Mouse (Mus musculus) lung, postnatal 0 days (tissue): Measurements from ENCODE around the gene Mien1. TPM values are rescaled to one million over a fixed set of nuclear protein-coding genes. Genes with fewer than 3 reads are reported as not detected.
A peak's percentile ranks its signal among the peaks of the same experiment; 100 is the strongest.

Source experiments
- ATAC-seq: fragments of 200-750 bp; cut with Nextera tagmentation; 2 replicates; pipeline ENCODE4 v1.8.0; 2017; ENCODE audit warnings: moderate library complexity
- DNase-seq: peaks from one replicate; pipeline ENCODE4 v3.0.0-alpha.2; 2016; ENCODE audit warnings: low spot score
- H3K27ac ChIP-seq: fragments of 300-500 bp; sonication (generic); 2 replicates; pipeline ENCODE4 v1.5.1; 2014; ENCODE audit warnings: antibody characterized with exemption, mild to moderate bottlenecking, low read length, mixed read lengths
- H3K27me3 ChIP-seq: fragments of 300-500 bp; sonication (generic); replicated peaks from 2 replicates; pipeline ENCODE4 v1.6.1; 2014; ENCODE audit warnings: low read length, mixed read lengths; ENCODE audit not compliant: insufficient read depth
- H3K36me3 ChIP-seq: fragments of 300-500 bp; sonication (generic); 2 replicates; pipeline ENCODE4 v1.6.1; 2014; ENCODE audit warnings: low read length, mixed read lengths; ENCODE audit not compliant: insufficient read depth
- H3K4me1 ChIP-seq: fragments of 300-500 bp; sonication (generic); 2 replicates; pipeline ENCODE4 v1.6.1; 2014; ENCODE audit warnings: antibody characterized with exemption, low read depth, low read length, mixed read lengths; ENCODE audit not compliant: insufficient read depth
- H3K4me2 ChIP-seq: fragments of 300-500 bp; sonication (generic); replicated peaks from 2 replicates; pipeline ENCODE4 v1.6.1; 2014; ENCODE audit warnings: low read depth, mild to moderate bottlenecking, low read length, moderate library complexity, mixed read lengths
- H3K4me3 ChIP-seq: fragments of 300-500 bp; sonication (generic); 2 replicates; pipeline ENCODE4 v1.5.1; 2014; ENCODE audit warnings: low read depth, low read length
- H3K9ac ChIP-seq: fragments of 300-500 bp; sonication (generic); replicated peaks from 2 replicates; pipeline ENCODE4 v1.6.1; 2014; ENCODE audit warnings: low read depth, mild to moderate bottlenecking
- H3K9me3 ChIP-seq: fragments of 300-500 bp; sonication (generic); 2 replicates; pipeline ENCODE4 v1.6.1; 2016; ENCODE audit warnings: low read length, mixed read lengths
- CTCF ChIP-seq: IDR thresholded peaks from 2 replicates; pipeline ENCODE4 v1.5.1; 2016; ENCODE audit warnings: antibody characterized with exemption, mild to moderate bottlenecking
- EP300 ChIP-seq: IDR thresholded peaks from 2 replicates; pipeline ENCODE4 v1.6.1; 2016; ENCODE audit warnings: antibody characterized with exemption, mild to moderate bottlenecking, control low read depth
- WGBS: fragments of 180-500 bp; shearing (Covaris S2); extraction: QIAGEN DNeasy Blood & Tissue Kit; methylation state at CpG from one replicate; pipeline ENCODE4 v1.1.7; 2014; 5-methylcytosine and 5-hydroxymethylcytosine counted together
- polyA plus RNA-seq: library from polyadenylated mRNA; unstranded; fragments of >200 nt; fragmentation: Nextera tagmentation; extraction: Ambion mirVana; gene quantifications from 2 replicates; pipeline ENCODE4 v1.2.1, GENCODE M21; 2015

The Mien1 gene
- polyA plus RNA-seq, 1 experiment from 2014 or later: 86.1 TPM

DNA sequence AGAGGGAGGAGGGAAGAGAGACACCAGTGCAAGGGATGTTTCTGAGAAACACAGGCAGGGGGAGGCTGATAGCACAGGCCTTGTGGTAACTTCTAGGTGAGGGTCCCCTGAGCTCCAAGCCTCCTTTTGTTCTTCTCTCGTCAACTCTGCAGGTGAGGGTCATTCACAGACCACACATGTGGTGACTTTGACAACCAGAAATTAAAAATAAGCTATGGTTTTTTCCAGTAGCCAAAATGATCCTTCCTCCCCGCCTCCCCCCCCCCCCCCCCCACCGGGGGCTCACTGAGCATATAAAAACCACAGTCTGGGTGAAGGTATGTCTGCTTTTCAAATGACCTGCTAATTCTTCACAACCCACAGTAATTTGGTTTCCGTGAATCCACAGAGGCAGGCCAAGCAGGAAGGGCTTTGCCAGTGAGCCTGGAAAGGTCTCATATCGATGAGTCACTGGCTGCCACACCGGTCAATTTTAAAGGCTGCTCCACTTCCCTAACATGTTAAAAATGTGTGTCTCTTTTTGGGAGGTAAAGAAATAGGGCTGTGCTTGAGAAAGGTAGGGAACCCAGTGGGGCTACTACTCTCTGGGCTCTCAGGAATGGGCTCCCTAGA, 22.4 kb upstream of the Mien1 start:
- 41% methylated on average over 6 of the region's 6 CpGs for WGBS
- Histone ChIP-seq H3K4me1 (peaks cover 6% of the 10 kb centered on the region), H3K36me3 (no peaks in the 10 kb centered on the region), H3K4me3 (no peak overlapping the region), H3K9me3 (no peaks in the 10 kb centered on the region), H3K27ac (no peak overlapping the region), H3K9ac (no peak overlapping the region), H3K4me2 (no peak overlapping the region), H3K27me3 (0 out of 2 replicates have a peak, but pooled peaks cover 6% of the 10 kb centered on the region)
- ATAC-seq (no peak), DNase-seq (peak; percentile 46)
- TF ChIP-seq CTCF (no peak), EP300 (no peak)

DNA sequence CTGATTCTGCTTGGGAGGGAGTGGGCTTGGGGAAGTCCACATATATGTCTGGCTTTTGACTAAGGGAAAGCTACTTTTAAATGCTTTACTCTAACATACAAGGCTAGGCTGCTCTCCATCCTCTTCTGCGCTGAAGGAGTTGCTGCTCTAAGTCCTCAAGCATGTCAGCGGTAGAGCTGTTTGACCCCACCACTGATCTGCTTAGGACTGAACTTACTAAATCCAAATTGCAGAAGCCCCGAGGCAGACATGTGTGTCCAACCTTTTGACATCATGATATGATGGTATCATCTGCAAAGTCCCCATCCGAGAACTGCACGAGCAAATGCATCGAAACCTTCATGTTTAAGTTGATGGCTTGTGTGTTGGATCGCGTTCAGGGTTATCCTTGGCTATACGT, 21.1 kb upstream of the Mien1 start:
- TF ChIP-seq CTCF: no peak
- TF ChIP-seq EP300: no peak
- no peaks in the 10 kb centered on the region for H3K9me3 ChIP-seq
- no peak overlapping the region for H3K27ac ChIP-seq
- peaks cover 6% of the 10 kb centered on the region for H3K4me1 ChIP-seq
- 0 out of 2 replicates have a peak, but pooled peaks cover 6% of the 10 kb centered on the region for H3K27me3 ChIP-seq
- H3K4me3 ChIP-seq: no peak overlapping the region
- DNase-seq (no peak), ATAC-seq (no peak)
- H3K4me2 ChIP-seq: no peak overlapping the region
- WGBS: 75% methylated on average over 9 of the region's 9 CpGs
- H3K36me3 ChIP-seq: no peaks in the 10 kb centered on the region
- H3K9ac ChIP-seq: no peak overlapping the region

DNA sequence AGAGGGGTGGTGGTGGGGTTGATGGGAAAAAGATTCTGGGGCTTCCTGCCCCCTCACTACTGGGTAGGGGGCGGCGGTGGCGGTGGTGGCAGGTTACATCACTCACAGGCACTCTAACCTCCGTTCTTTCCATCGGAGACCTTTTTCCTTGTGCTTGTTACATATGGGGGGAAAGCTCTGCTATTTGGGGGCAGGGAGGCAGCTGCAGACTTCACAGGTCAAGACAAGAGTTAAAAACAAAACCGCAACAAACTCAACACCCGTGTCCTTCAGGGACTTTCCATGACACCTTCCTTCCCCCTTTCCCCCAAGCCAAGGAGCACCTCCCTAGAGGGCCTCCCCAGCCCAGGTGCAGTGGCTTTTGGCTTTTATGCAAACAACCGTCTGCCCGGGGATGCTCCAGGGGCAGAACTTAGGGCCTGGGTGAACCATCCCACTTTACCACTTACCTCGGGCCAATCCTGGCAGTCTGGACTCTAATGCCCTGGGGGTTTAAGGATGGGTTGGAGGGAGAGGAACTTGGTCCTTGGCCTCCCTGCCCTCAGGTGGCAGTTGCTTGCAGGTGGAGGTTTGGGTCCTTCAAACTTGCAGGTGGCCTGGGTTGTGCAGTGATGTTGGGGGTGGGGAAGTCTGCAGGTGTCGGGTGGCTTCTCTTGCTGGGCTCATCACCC, 20.4 kb upstream of the Mien1 start:
- H3K9me3 ChIP-seq: no peaks in the 10 kb centered on the region
- WGBS: 21% methylated on average over 11 of the region's 11 CpGs
- H3K27ac ChIP-seq: no peak overlapping the region
- H3K4me2 ChIP-seq: no peak overlapping the region
- H3K9ac ChIP-seq: no peak overlapping the region
- H3K36me3 ChIP-seq: no peaks in the 10 kb centered on the region
- TF ChIP-seq CTCF (no peak), EP300 (no peak)
- peaks cover 6% of the 10 kb centered on the region for H3K4me1 ChIP-seq
- DNase-seq (no peak), ATAC-seq (no peak)
- H3K27me3 ChIP-seq: 0 out of 2 replicates have a peak, but pooled peaks cover 6% of the 10 kb centered on the region
- H3K4me3 ChIP-seq: no peak overlapping the region

DNA sequence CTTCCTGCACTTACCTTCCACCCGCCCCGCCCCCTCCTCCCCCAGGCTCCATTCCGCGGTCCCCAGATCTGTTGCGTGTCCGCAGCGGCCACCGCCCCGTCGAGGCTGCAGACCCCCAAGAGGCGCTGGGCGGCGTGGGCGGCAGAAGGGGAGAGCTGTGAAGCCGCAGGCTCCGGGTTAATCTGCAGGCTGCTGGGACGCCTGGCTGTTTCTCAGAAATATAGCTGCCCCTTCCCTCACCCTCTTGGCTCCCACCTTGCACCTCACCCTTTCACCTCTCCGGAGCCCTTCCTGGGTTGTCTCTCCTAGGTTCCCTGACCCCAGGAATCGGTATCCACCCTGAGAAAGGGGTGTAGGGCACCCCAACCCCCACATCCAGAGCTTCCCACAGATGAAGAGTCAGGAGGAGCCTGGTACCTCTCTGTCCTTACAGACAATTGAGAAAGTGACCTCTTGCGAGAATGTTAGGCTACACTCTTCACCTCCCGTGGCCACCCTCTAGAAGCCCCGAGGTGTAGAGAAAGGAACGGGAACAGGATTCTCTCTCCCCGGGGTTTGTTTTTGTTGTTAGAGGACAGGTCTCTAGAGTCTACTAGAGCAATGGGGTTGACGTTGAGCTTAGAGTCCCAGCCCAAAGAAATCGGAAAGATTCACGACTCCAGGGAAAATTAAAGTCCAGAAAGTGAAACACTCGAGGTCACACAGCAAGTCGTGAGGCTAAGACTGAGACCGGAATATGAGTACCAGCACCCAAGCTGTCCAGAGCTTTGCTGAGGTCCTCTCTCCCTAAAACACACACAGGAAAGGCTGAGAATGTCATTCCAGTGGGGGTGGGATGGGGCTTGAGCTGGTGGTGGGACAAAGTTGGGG, 19.6 kb upstream of the Mien1 start:
- DNase-seq: no peak
- no peak overlapping the region for H3K27ac ChIP-seq
- peaks cover 6% of the 10 kb centered on the region for H3K4me1 ChIP-seq
- peak overlapping the region; percentile 88 for H3K4me2 ChIP-seq
- H3K27me3 ChIP-seq: 0 out of 2 replicates have a peak, but pooled peaks cover 6% of the 10 kb centered on the region
- H3K9ac ChIP-seq: 0 out of 2 replicates have a peak overlapping the region, but pooled peaks have one; percentile 12
- 3% methylated on average over 15 of the region's 30 CpGs for WGBS
- H3K9me3 ChIP-seq: no peaks in the 10 kb centered on the region
- H3K4me3 ChIP-seq: peak overlapping the region; percentile 54
- ATAC-seq: peak; percentile 11
- no peaks in the 10 kb centered on the region for H3K36me3 ChIP-seq
- TF ChIP-seq EP300: no peak
- no peak for TF ChIP-seq CTCF

DNA sequence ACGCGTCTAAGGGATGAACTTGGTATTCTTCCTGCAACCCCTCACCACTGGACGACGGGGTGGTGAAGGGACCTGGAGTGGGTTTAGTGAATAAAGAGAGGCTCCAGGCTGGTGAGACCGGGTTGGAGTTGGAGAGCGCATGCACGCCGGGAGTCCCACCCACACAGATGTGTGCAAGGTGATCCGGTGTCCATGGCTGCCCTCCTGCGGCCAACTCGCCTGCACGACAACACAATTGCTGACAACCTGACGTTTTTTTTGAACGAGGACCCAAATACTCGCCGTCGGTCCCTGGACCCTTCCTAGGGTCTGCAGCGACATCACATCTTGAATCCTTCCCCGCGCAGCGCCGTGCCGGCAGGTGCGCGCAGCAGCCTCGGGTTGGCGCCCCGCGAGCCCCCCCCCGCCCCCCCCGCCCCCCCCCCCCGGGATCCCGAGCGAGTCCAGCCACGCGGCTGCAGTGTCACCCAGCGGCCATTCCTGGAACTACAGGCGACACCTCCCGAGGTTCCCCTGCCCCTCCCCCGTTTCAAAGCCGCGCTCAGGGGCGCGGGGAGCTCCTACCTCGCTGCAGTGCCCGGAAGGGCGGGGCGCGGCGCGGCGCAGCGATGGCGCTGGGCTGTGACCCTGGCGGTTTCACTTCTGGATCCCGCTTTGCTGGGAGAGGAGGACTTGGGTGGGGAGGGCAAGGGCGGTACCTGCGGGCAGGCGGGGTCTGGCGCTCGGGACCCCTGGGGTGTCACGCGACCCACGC, 18.8 kb upstream of the Mien1 start:
- Histone ChIP-seq H3K27me3 (0 out of 2 replicates have a peak, but pooled peaks cover 6% of the 10 kb centered on the region), H3K4me3 (peak overlapping the region; percentile 54), H3K4me1 (peaks cover 6% of the 10 kb centered on the region), H3K9me3 (no peaks in the 10 kb centered on the region), H3K36me3 (no peaks in the 10 kb centered on the region), H3K4me2 (peak overlapping the region; percentile 88), H3K9ac (0 out of 2 replicates have a peak overlapping the region, but pooled peaks have one; percentile 12), H3K27ac (no peak overlapping the region)
- 2% methylated on average over 33 of the region's 64 CpGs for WGBS
- ATAC-seq: peak; percentile 86
- DNase-seq: peak; percentile 83
- TF ChIP-seq CTCF: peak; percentile 61
- TF ChIP-seq EP300: no peak
